Mouse (Mus musculus) activated CD4-positive, CD25-positive, alpha-beta regulatory T cell, adult 4 months (primary cell): ENCODE measurements around the gene Tctn3. TPM values are rescaled to one million over a fixed set of nuclear protein-coding genes. Genes with fewer than 3 reads are reported as not detected.
"Not testable (repeated sequence)": the region's sequence is repeated elsewhere in the genome, so short reads cannot be mapped to it uniquely, and the experiment has no call there.

Experiments
- ATAC-seq: one replicate; pipeline ENCODE4 v1.8.0; 2017
- polyA plus RNA-seq, 2 experiments: library from polyadenylated mRNA; unstranded; fragments of 100-300 nt; shearing (Covaris generic); gene quantifications; one replicate each; pipeline ENCODE4 v1.2.1; 2017

Gene Tctn3
- polyA plus RNA-seq, 2 experiments from 2014 or later, result 6.5 to 7.2 TPM

- not testable (repeated sequence) for ATAC-seq
Measured at GRCm38 (mm10) chr19:40621616-40622015, 9.6 kb upstream of the Tctn3 start.

GRCm38 (mm10) chr19:40616021-40616420 is 4.0 kb upstream of the Tctn3 start:
- ATAC-seq, result peak; percentile 42

- ATAC-seq, result no peak
Measured at GRCm38 (mm10) chr19:40614811-40615210, 2.8 kb upstream of the Tctn3 start.

GRCm38 (mm10) chr19:40607676-40608075 is 4.4 kb downstream of the Tctn3 start:
- ATAC-seq, result no peak

GRCm38 (mm10) chr19:40605189-40605588 is 6.8 kb downstream of the Tctn3 start:
- no peak for ATAC-seq

GRCm38 (mm10) chr19:40601870-40602269 is 10.2 kb downstream of the Tctn3 start:
- no peak for ATAC-seq

- not testable (repeated sequence) for ATAC-seq
Measured at GRCm38 (mm10) chr19:40600846-40601245, 11.2 kb downstream of the Tctn3 start.

- no peak for ATAC-seq
Measured at GRCm38 (mm10) chr19:40595831-40596230, 16.2 kb downstream of the Tctn3 start.

GRCm38 (mm10) chr19:40595231-40595630 is 16.8 kb downstream of the Tctn3 start:
- ATAC-seq, result no peak

- peak; percentile 17 for ATAC-seq
Measured at GRCm38 (mm10) chr19:40589530-40589880, 22.5 kb downstream of the Tctn3 start.

- peak; percentile 71 for ATAC-seq
Measured at GRCm38 (mm10) chr19:40588847-40589529, 23.0 kb downstream of the Tctn3 start.

- ATAC-seq, result peak; percentile 90
Measured at GRCm38 (mm10) chr19:40588293-40588654, 23.8 kb downstream of the Tctn3 start, which contains the start of gene Aldh18a1. TSS of gene Aldh18a1 (minus strand) at chr19:40588463.

- ATAC-seq, result peak; percentile 12
Measured at GRCm38 (mm10) chr19:40587491-40588292, 24.3 kb downstream of the Tctn3 start.

GRCm38 (mm10) chr19:40586908-40587307 is 25.1 kb downstream of the Tctn3 start:
- no peak for ATAC-seq

- no peak for ATAC-seq
Measured at GRCm38 (mm10) chr19:40581662-40582061, 30.4 kb downstream of the Tctn3 start.

- no peak for ATAC-seq
Measured at GRCm38 (mm10) chr19:40580902-40581301, 31.1 kb downstream of the Tctn3 start.

GRCm38 (mm10) chr19:40575438-40575837 is 36.6 kb downstream of the Tctn3 start:
- no peak for ATAC-seq

- ATAC-seq, result no peak
Measured at GRCm38 (mm10) chr19:40570726-40571125, 41.3 kb downstream of the Tctn3 start.

- no peak for ATAC-seq
Measured at GRCm38 (mm10) chr19:40567616-40568015, 44.4 kb downstream of the Tctn3 start.

- ATAC-seq, result no peak
Measured at GRCm38 (mm10) chr19:40563880-40564645, 48.0 kb downstream of the Tctn3 start.

- peak; percentile 57 for ATAC-seq
Measured at GRCm38 (mm10) chr19:40561521-40561920, 50.5 kb downstream of the Tctn3 start.

- ATAC-seq, result no peak
Measured at GRCm38 (mm10) chr19:40556029-40556428, 56.0 kb downstream of the Tctn3 start.

GRCm38 (mm10) chr19:40555136-40555535 is 56.9 kb downstream of the Tctn3 start:
- ATAC-seq, result no peak
